Mouse (Mus musculus): Measurements from ENCODE around the gene Vmn1r37. TPM values are rescaled to one million over a fixed set of nuclear protein-coding genes. Genes with fewer than 3 reads are reported as not detected.

Gene Vmn1r37
- polyA plus RNA-seq (2012; rRNA removed), result not detected in 2 replicates

GRCm38 (mm10) chr6:66729082-66729481, at the start of gene Vmn1r37:
Gene Vmn1r37 (plus strand): TSS chr6:66729382.

GRCm38 (mm10) chr6:66685806-66686205, 43.4 kb upstream of the Vmn1r37 start, which contains the start of gene Vmn1r35:
Gene Vmn1r35 (minus strand): TSS chr6:66685906.

DNA sequence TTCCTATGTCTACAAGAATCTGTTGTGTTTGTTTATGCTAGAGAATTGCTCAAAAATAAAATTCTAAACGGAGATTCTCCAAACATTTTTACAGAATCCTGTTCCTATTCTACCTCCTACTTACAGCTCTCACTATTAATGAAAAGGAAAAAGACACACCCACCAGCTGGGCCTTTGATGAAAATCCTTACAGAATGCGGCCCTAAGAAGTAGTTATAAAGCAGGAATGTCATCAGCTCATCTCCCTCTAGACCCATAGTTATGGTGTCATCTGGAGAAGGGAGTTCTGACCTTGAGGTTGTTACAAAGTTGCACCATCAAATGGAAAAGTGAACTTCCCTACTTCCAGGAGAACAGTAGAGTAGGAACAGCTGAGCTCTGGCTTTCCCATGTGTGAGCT, 10.1 kb upstream of the Vmn1r37 start, which contains the start of gene Vmn1r36:
TSS of gene Vmn1r36 (minus strand) at position 101 of the 400 bp plus-strand sequence.

DNA sequence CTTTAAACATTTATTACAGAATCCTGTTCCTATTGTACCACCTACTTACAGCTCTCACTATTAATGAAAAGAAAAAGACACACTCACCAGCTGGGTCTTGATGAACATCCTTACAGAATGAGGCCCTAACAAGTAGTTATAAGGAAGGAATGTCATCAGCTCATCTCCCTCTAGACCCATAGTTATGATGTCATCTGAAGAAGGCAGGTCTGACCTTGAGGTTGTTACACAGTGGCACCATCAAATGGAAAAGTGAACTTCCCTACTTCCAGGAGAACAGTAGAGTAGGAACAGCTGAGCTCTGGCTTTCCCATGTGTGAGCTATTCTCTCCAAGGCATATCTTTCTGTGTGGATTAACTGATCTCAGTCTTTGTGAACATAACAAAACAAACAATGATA, 53.3 kb downstream of the Vmn1r37 start, which contains the start of gene Vmn1r38:
TSS of gene Vmn1r38 (minus strand) at position 101 of the 400 bp plus-strand sequence.

Other genes with a start within 250 kb of the Vmn1r37 start
- gene Mad2l1, start 194.0 kb upstream of the Vmn1r37 start, polyA plus RNA-seq (2012; rRNA removed), result 0.67 and 0.82 TPM in 2 replicates
- not detected in 2 replicates for gene Vmn1r32, start 169.3 kb upstream of the Vmn1r37 start, polyA plus RNA-seq (2012; rRNA removed)
- not detected in 2 replicates for gene Vmn1r33, start 111.1 kb upstream of the Vmn1r37 start, polyA plus RNA-seq (2012; rRNA removed)
- gene Vmn1r34, start 85.5 kb upstream of the Vmn1r37 start, polyA plus RNA-seq (2012; rRNA removed), result not detected in 2 replicates
- gene Vmn1r35, start 43.5 kb upstream of the Vmn1r37 start, polyA plus RNA-seq (2012; rRNA removed), result not detected in 2 replicates
- gene Vmn1r36, start 10.2 kb upstream of the Vmn1r37 start, polyA plus RNA-seq (2012; rRNA removed), result not detected in 2 replicates
- gene Vmn1r38, start 53.2 kb downstream of the Vmn1r37 start, polyA plus RNA-seq (2012; rRNA removed), result not detected in 2 replicates
- gene Vmn1r39, start 81.2 kb downstream of the Vmn1r37 start, polyA plus RNA-seq (2012; rRNA removed), result not detected in 2 replicates
- 7.8 and 9.7 TPM in 2 replicates for gene Gng12, start 167.0 kb downstream of the Vmn1r37 start, polyA plus RNA-seq (2012; rRNA removed)

All from stomach, adult 2 months (tissue).